Mouse (Mus musculus): ENCODE data around the gene Slc25a18.

DNA sequence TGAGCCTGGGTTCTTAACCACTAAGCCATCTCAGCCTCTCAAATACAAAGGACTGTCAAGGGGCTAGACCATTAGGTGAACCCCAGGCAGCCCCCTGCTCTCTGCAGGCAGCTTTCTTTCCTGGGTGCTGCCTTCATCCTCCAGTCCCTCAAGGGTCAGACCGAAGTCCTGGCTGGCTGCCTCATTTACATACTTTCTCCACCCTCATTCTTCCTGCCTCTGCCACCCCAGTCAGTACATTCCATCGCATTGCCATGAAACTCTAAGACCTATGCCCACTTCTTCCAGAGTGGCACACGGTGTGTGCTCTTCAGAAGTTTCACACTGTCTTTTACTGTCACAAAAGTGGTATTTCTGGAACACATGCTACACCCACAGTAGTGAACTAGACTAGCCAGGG lies 4.8 kb downstream of the Slc25a18 start:
- TF ChIP-seq CTCF (IDR thresholded peaks at IDR 0.05; ENCODE audit: control insufficient read depth, insufficient read depth, insufficient read length) (no peak), MYOD1 (IDR thresholded peaks at IDR 0.05; ENCODE audit: control insufficient read depth, insufficient read length, low read depth) (no peak), USF1 (IDR thresholded peaks at IDR 0.05; ENCODE audit: low read depth) (no peak), MAX (IDR thresholded peaks at IDR 0.05) (no peak), CEBPB (IDR thresholded peaks at IDR 0.05; ENCODE audit: low read depth) (no peak), MYOG (IDR thresholded peaks at IDR 0.05; ENCODE audit: control insufficient read depth, extremely low read depth, insufficient read length) (no peak)

All from C2C12 (cell line).